Comparison of ENCODE assay signal across 8 mouse cellular contexts in the genomic region with DNA sequence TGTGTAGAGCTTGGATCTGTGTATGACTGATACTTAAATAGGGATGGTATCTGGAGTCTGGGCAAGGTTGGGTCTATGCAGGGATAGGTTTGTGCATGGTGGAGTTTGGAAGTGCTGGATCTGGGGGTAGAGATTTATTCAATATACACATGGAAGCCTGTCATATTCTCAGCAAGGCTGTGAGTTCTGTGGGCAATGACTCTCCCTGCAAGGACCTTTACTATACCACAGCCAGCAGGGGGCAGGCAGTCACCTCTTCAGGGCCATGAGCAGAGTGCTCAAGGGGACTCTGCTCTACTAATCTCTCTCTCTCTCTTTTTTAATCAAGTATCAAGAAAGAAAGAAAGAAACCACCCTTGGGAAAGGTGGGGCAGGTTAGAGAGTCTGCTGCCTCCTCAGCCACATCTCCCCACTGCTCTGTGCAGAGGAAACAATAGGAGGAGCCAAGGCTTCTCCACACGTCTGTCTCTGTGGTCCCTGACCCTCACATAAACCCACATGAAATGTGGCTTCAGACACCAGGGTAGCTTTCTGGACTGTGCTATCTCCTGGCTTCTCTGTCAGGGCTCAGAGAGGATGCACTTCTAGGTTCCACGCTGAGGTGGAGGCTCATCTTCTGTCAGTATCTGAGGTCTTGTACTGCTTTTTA. TPM values are rescaled to one million over a fixed set of nuclear protein-coding genes. Genes with fewer than 3 reads are reported as not detected.
DNase-seq lines count a peak whose midpoint lies in the region; ATAC-seq lines count a peak whose summit lies in the region.

No protein-coding gene starts in this region.

- H3K9me3 ChIP-seq in forebrain, embryonic 16.5 days (ENCODE audit: control insufficient read depth, low read length), result no peaks in the 10 kb centered on the region
- no peaks in the 10 kb centered on the region for H3K9me3 ChIP-seq in midbrain, embryonic 10.5 days (replicated peaks)

- intact Hi-C loops in gastrocnemius, postnatal 36 days (cut with DNase I), result loop anchor here (5.0 kb wide), 1 partner anchor 205 kb away; no protein-coding TSS in a partner anchor
- intact Hi-C loops in left cerebral cortex, postnatal 14 days (cut with DNase I), result loop anchor here (1.0 kb wide), 1 partner anchor 204 kb away; no protein-coding TSS in a partner anchor

- H3K36me3 ChIP-seq in forebrain, embryonic 16.5 days (ENCODE audit: control insufficient read depth, insufficient read depth), result no peaks in the 10 kb centered on the region
- H3K36me3 ChIP-seq in midbrain, embryonic 10.5 days, result no peaks in the 10 kb centered on the region

- DNase-seq in gastrocnemius, postnatal 10 days, result peak; percentile 52
- DNase-seq in gastrocnemius, postnatal 36 days, result no peak
- DNase-seq in c-Kit-positive CD71-positive TER-119-negative erythroid progenitor cells, embryonic 14.5 days (ENCODE audit: low read depth), result peak; percentile 63
- peak; percentile 50 to 66 for DNase-seq in left cerebral cortex, postnatal 14 days (ENCODE audit: low spot score in 2 of 2)
- peak; percentile 50 for DNase-seq in midbrain, embryonic 10.5 days (ENCODE audit: low spot score)
- peak; percentile 43 to 70 for DNase-seq in spleen, postnatal 4 days (ENCODE audit: low spot score in 2 of 2)

- H3K4me1 ChIP-seq in forebrain, embryonic 16.5 days (replicated peaks; ENCODE audit: control insufficient read depth, insufficient read depth, low read length), result no peaks in the 10 kb centered on the region
- no peaks in the 10 kb centered on the region for H3K4me1 ChIP-seq in midbrain, embryonic 10.5 days

- H3K4me2 ChIP-seq in forebrain, embryonic 16.5 days (ENCODE audit: low read length), result no peak overlapping the region

- H3K4me3 ChIP-seq in forebrain, embryonic 16.5 days (replicated peaks; ENCODE audit: low read length), result no peak overlapping the region
- H3K4me3 ChIP-seq in midbrain, embryonic 10.5 days, result no peak overlapping the region

- 39% methylated on average over 2 of the region's 2 CpGs for WGBS in forebrain, embryonic 16.5 days
- WGBS in midbrain, embryonic 10.5 days, result 40% methylated on average over 2 of the region's 2 CpGs

- peak; percentile 86 for ATAC-seq in forebrain, embryonic 16.5 days
- ATAC-seq in inflammation-experienced regulatory T-cells, adult 6 months, result peak; percentile 50

- H3K27ac ChIP-seq in forebrain, embryonic 16.5 days (ENCODE audit: low read length), result no peak overlapping the region
- H3K27ac ChIP-seq in midbrain, embryonic 10.5 days (replicated peaks), result no peak overlapping the region

- H3K9ac ChIP-seq in forebrain, embryonic 16.5 days (replicated peaks; ENCODE audit: low read depth, low read length), result no peak overlapping the region

- H3K27me3 ChIP-seq in forebrain, embryonic 16.5 days (replicated peaks; ENCODE audit: control insufficient read depth, insufficient read depth, low read length), result no peaks in the 10 kb centered on the region
- H3K27me3 ChIP-seq in midbrain, embryonic 10.5 days (ENCODE audit: low read depth, poor library complexity, severe bottlenecking), result no peaks in the 10 kb centered on the region

RNA-seq across cellular contexts. Expression of gene Slc9a3, which starts 24.4 kb away (rescaled TPM):
- 1 to 10 TPM in 1 of 2 experiments, under 1 TPM in 1; 0.77 to 1.6 TPM for total RNA-seq in gastrocnemius, postnatal 10 days (2021)
- under 1 TPM; 0.54 to 0.56 TPM for total RNA-seq in gastrocnemius, postnatal 36 days (2021)
- 0.08 TPM in 1 of 2 replicates, not detected in the other for polyA plus RNA-seq in forebrain, embryonic 16.5 days (2015; fragmentation: Nextera tagmentation; extraction: Ambion mirVana)
- polyA plus RNA-seq in inflammation-experienced regulatory T-cells, adult 6 months (2017; shearing (Covaris generic)), result under 1 TPM in 1 of 3 experiments, not detected in 2; 0.17 TPM
- under 1 TPM; 0.81 to 0.97 TPM for total RNA-seq in left cerebral cortex, postnatal 14 days (2021)
- polyA plus RNA-seq in midbrain, embryonic 10.5 days (2016; fragmentation: Nextera tagmentation; extraction: Ambion mirVana), result not detected in 2 replicates

RNA-seq across cellular contexts. Expression of gene Cep72, which starts 34.7 kb away (rescaled TPM):
- total RNA-seq in gastrocnemius, postnatal 10 days (2021), result 1 to 10 TPM; 1.6 to 2.7 TPM
- under 1 TPM; 0.15 to 0.66 TPM for total RNA-seq in gastrocnemius, postnatal 36 days (2021)
- polyA plus RNA-seq in forebrain, embryonic 16.5 days (2015; fragmentation: Nextera tagmentation; extraction: Ambion mirVana), result 10.3 and 10.4 TPM in 2 replicates
- polyA plus RNA-seq in inflammation-experienced regulatory T-cells, adult 6 months (2017; shearing (Covaris generic)), result 10 to 100 TPM in 1 of 3 experiments, 1 to 10 TPM in 2; 3.9 to 17.1 (median 8.5) TPM
- 1 to 10 TPM; 1.1 to 2.0 TPM for total RNA-seq in left cerebral cortex, postnatal 14 days (2021)
- polyA plus RNA-seq in midbrain, embryonic 10.5 days (2016; fragmentation: Nextera tagmentation; extraction: Ambion mirVana), result 22.5 and 25.6 TPM in 2 replicates

Comparison
In these comparisons a context has a peak if more than half of its experiments do, and no peak if none do; other contexts are left out.
1. DNase-seq: peak in gastrocnemius, postnatal 10 days (single experiment), c-Kit-positive CD71-positive TER-119-negative erythroid progenitor cells, embryonic 14.5 days (single experiment), left cerebral cortex, postnatal 14 days (2 of 2), midbrain, embryonic 10.5 days (single experiment) and spleen, postnatal 4 days (2 of 2); none in gastrocnemius, postnatal 36 days (0 of 2).